Mouse (Mus musculus): ENCODE measurements around the gene Nudcd2. TPM values are rescaled to one million over a fixed set of nuclear protein-coding genes. Genes with fewer than 3 reads are reported as not detected.
A peak's percentile ranks its signal among the peaks of the same experiment; 100 is the strongest.
"Not testable (repeated sequence)": the region's sequence is repeated elsewhere in the genome, so short reads cannot be mapped to it uniquely, and the experiment has no call there.

Nudcd2 gene
- total and polyA plus RNA-seq, 2 experiments from 2014 or later, result 22.4 to 62.4 TPM

DNA sequence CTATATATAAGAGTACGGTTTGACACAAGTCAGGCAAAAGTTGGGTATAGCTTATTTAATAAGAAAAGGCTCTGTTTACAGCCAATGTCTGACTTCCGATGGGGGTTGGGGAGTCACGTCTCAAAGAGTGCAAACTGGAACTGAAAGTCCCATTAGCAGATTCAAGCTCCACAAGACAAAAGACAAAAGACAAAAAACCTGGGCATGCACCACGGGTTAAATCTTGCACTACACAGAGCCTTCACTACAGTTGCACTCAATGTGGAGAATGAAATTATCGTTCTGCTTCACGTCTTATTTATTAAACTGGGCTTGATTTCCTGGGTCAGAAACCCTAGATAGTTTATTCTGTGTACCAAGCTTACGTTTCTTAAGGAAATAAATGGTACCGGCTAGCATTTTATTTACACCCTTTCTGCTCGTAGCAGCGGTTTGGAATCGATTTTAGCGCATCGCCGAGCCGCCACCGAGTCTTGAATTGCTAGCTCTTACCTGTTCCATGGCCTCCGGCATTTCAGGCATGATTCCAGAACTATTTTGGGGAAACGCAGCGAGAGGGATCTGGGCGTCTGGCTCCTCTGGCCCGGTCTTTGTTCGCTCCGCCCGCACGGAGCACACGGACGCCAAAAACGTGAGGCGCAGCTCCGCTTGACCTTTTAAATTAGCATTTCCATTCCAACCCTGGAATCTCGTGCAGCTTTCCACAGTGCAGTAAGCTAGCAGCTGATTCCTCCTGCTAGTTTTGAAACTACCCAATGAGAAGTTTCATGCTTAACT, 39.0 kb upstream of the Nudcd2 start:
- TF ChIP-seq CTCF (IDR thresholded peaks at IDR 0.05; ENCODE audit: low read depth), result no peak
- WGBS, result under 1% methylated on average over 31 of the region's 31 CpGs
- Histone ChIP-seq H3K4me1 (ENCODE audit: insufficient read depth, low read length) (peaks cover 20% of the 10 kb centered on the region), H3K9me3 (ENCODE audit: low read length) (no peaks in the 10 kb centered on the region), H3K4me2 (ENCODE audit: low read depth, low read length) (peak overlapping the region; percentile 80), H3K27me3 (ENCODE audit: insufficient read depth, low read length) (no peaks in the 10 kb centered on the region), H3K9ac (replicated peaks; ENCODE audit: low read length) (peak overlapping the region; percentile 77), H3K27ac (peak overlapping the region; percentile 93), H3K36me3 (ENCODE audit: insufficient read depth, low read length) (no peaks in the 10 kb centered on the region), H3K4me3 (ENCODE audit: low read length) (peak overlapping the region; percentile 99)
- peak; percentile 86 for DNase-seq (ENCODE audit: low spot score)
- ATAC-seq, result peak; percentile 71

- Histone ChIP-seq H3K4me1 (ENCODE audit: insufficient read depth, low read length) (peaks cover 16% of the 10 kb centered on the region), H3K9me3 (ENCODE audit: low read length) (no peaks in the 10 kb centered on the region), H3K4me3 (ENCODE audit: low read length) (peak within 1 kb of the TSS; percentile 99), H3K27me3 (ENCODE audit: insufficient read depth, low read length) (no peaks in the 10 kb centered on the region), H3K4me2 (ENCODE audit: low read depth, low read length) (peak within 1 kb of the TSS; percentile 80), H3K27ac (peak within 1 kb of the TSS; percentile 93), H3K36me3 (ENCODE audit: insufficient read depth, low read length) (no peaks in the 10 kb centered on the region), H3K9ac (replicated peaks; ENCODE audit: low read length) (peak within 1 kb of the TSS; percentile 77)
- 81% methylated on average over 9 of the region's 9 CpGs for WGBS
- TF ChIP-seq CTCF (IDR thresholded peaks at IDR 0.05; ENCODE audit: low read depth), result no peak
- ATAC-seq (no peak), DNase-seq (ENCODE audit: low spot score) (no peak)
Observed at GRCm38 (mm10) chr11:40695103-40695502, 38.4 kb upstream of the Nudcd2 start, which contains the start of gene Mat2b. TSS of gene Mat2b (minus strand) at chr11:40695203.

GRCm38 (mm10) chr11:40709899-40710298, 23.6 kb upstream of the Nudcd2 start:
- not testable (repeated sequence) for H3K36me3 ChIP-seq (ENCODE audit: insufficient read depth, low read length); ATAC-seq; H3K4me2 ChIP-seq (ENCODE audit: low read depth, low read length); H3K27ac ChIP-seq; H3K9me3 ChIP-seq (ENCODE audit: low read length); H3K4me3 ChIP-seq (ENCODE audit: low read length); H3K27me3 ChIP-seq (ENCODE audit: insufficient read depth, low read length); H3K9ac ChIP-seq (replicated peaks; ENCODE audit: low read length); H3K4me1 ChIP-seq (ENCODE audit: insufficient read depth, low read length); DNase-seq (ENCODE audit: low spot score)
- WGBS, result 91% methylated on average over 6 of the region's 6 CpGs

DNA sequence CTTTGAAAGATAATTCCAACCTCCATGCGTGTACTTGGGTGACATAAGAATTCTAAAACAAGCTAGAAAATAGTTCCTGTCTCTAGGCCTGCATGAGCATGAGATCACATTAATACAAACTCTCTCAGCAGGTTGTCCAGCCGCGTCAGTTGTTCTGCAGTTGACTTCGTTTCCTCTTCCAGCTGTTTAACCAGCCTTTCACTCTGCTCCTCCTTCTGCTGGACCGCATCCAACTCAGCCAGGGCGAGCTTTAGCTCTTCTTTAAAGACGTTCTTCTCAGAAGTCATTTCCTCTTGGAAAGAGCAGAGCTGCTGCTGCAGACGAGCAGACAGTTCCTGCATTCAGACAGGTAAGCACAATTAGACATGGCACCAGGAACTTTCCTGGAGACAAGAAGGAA, 19.6 kb upstream of the Nudcd2 start:
- ATAC-seq (no peak), DNase-seq (ENCODE audit: low spot score) (no peak)
- no peaks in the 10 kb centered on the region for H3K36me3 ChIP-seq (ENCODE audit: insufficient read depth, low read length)
- no peak overlapping the region for H3K4me2 ChIP-seq (ENCODE audit: low read depth, low read length)
- H3K9me3 ChIP-seq (ENCODE audit: low read length), result no peaks in the 10 kb centered on the region
- H3K27ac ChIP-seq, result no peak overlapping the region
- no peak overlapping the region for H3K9ac ChIP-seq (replicated peaks; ENCODE audit: low read length)
- H3K4me3 ChIP-seq (ENCODE audit: low read length), result no peak overlapping the region
- H3K4me1 ChIP-seq (ENCODE audit: insufficient read depth, low read length), result no peaks in the 10 kb centered on the region
- TF ChIP-seq CTCF (IDR thresholded peaks at IDR 0.05; ENCODE audit: low read depth), result no peak
- H3K27me3 ChIP-seq (ENCODE audit: insufficient read depth, low read length), result no peaks in the 10 kb centered on the region
- 70% methylated on average over 8 of the region's 8 CpGs for WGBS

DNA sequence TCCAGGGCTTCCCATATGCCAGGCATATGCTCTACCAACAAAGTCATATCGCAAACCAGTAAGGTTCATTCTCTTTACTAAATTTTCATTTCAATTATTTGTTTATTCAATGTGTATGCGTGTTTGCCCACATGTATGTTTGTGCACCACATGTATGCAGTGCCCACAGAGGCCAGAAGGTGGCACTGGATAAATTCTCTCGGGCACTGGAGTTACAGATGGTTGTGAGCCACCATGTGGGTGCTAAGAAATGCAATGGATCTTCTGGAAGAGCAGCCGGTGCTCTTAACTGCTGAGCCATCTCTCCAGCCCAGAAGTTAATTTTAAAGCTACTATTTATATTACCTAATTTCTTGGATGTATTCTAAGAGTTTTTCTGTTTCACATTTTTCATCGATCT, 17.9 kb upstream of the Nudcd2 start:
- 95% methylated on average over 5 of the region's 5 CpGs for WGBS
- Histone ChIP-seq H3K27me3 (ENCODE audit: insufficient read depth, low read length) (no peaks in the 10 kb centered on the region), H3K4me2 (ENCODE audit: low read depth, low read length) (no peak overlapping the region), H3K4me1 (ENCODE audit: insufficient read depth, low read length) (no peaks in the 10 kb centered on the region), H3K4me3 (ENCODE audit: low read length) (no peak overlapping the region), H3K36me3 (ENCODE audit: insufficient read depth, low read length) (no peaks in the 10 kb centered on the region), H3K9ac (replicated peaks; ENCODE audit: low read length) (no peak overlapping the region), H3K27ac (no peak overlapping the region), H3K9me3 (ENCODE audit: low read length) (no peaks in the 10 kb centered on the region)
- TF ChIP-seq CTCF (IDR thresholded peaks at IDR 0.05; ENCODE audit: low read depth), result no peak
- DNase-seq (ENCODE audit: low spot score) (no peak), ATAC-seq (no peak)

DNA sequence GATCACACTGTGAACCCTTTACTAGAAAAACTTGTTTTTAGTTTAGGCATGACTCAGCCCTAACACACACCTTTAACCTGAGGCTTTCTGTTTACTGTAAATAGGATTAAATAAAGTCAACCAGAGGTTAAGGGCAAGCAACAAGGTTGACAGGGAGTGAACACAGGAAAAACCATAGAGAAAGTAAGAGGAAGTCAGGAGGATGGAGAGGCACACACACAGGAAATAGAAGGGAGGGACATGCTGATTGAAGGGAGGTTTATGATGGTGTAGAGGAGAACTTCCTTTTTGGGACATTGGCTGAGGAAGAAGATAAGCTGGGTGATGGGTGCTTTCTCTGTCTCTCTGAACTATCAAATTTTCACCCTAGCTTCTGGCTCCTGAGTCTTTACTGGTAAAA, 15.1 kb upstream of the Nudcd2 start:
- no peak overlapping the region for H3K27ac ChIP-seq
- no peaks in the 10 kb centered on the region for H3K9me3 ChIP-seq (ENCODE audit: low read length)
- H3K36me3 ChIP-seq (ENCODE audit: insufficient read depth, low read length), result 0 out of 2 replicates have a peak, but pooled peaks cover 1% of the 10 kb centered on the region
- H3K4me3 ChIP-seq (ENCODE audit: low read length), result no peak overlapping the region
- no peak for DNase-seq (ENCODE audit: low spot score)
- no peak overlapping the region for H3K9ac ChIP-seq (replicated peaks; ENCODE audit: low read length)
- ATAC-seq, result no peak
- H3K27me3 ChIP-seq (ENCODE audit: insufficient read depth, low read length), result no peaks in the 10 kb centered on the region
- TF ChIP-seq CTCF (IDR thresholded peaks at IDR 0.05; ENCODE audit: low read depth), result no peak
- no peak overlapping the region for H3K4me2 ChIP-seq (ENCODE audit: low read depth, low read length)
- H3K4me1 ChIP-seq (ENCODE audit: insufficient read depth, low read length), result no peaks in the 10 kb centered on the region

DNA sequence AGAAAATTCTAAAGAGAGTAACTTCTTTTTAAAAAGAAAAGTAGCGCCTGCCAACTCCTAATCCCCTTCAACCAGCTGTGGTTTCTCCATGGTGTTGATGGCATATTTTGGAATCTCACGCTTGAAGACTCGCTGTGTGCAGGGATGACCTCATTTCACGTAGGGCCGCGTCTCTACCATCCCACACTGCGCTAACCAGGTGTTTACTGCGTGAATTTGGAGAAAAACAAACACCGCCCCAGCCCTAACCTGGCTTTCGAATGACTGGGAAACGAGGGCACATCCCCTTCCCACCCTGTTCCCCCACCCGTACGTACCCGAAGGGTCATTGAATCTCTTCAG, 499 bp upstream of the Nudcd2 start:
- Histone ChIP-seq H3K27me3 (ENCODE audit: insufficient read depth, low read length) (no peaks in the 10 kb centered on the region), H3K4me2 (ENCODE audit: low read depth, low read length) (peak overlapping the region; percentile 71), H3K36me3 (ENCODE audit: insufficient read depth, low read length) (peaks cover 15% of the 10 kb centered on the region; the same call in 1 of the 2 replicates), H3K27ac (no peak overlapping the region), H3K4me1 (ENCODE audit: insufficient read depth, low read length) (peaks cover 10% of the 10 kb centered on the region), H3K9ac (replicated peaks; ENCODE audit: low read length) (no peak overlapping the region), H3K9me3 (ENCODE audit: low read length) (no peaks in the 10 kb centered on the region), H3K4me3 (ENCODE audit: low read length) (peak overlapping the region; percentile 91)
- ATAC-seq (no peak), DNase-seq (ENCODE audit: low spot score) (no peak)
- 3% methylated on average over 14 of the region's 14 CpGs for WGBS
- TF ChIP-seq CTCF (IDR thresholded peaks at IDR 0.05; ENCODE audit: low read depth), result no peak

Data from hindbrain, postnatal 0 days (tissue).